Mouse (Mus musculus) midbrain, embryonic 12.5 days (tissue): ENCODE results near the gene Me1. TPM values are rescaled to one million over a fixed set of nuclear protein-coding genes. Genes with fewer than 3 reads are reported as not detected.
A peak's percentile ranks its signal among the peaks of the same experiment; 100 is the strongest.

Experiments used
- ATAC-seq: fragments of 200-750 bp; cut with Nextera tagmentation; 2 replicates; pipeline ENCODE4 v1.8.0; 2017; ENCODE audit warnings: low read depth, moderate TSS enrichment, moderate library complexity; ENCODE audit not compliant: low FRiP score
- H3K27ac ChIP-seq: fragments of 300-500 bp; sonication (generic); replicated peaks from 2 replicates; pipeline ENCODE4 v1.5.1; 2016; ENCODE audit warnings: mild to moderate bottlenecking
- H3K27me3 ChIP-seq: fragments of 300-500 bp; sonication (generic); 2 replicates; pipeline ENCODE4 v1.6.1; 2016; ENCODE audit warnings: mild to moderate bottlenecking
- H3K36me3 ChIP-seq: fragments of 300-500 bp; sonication (generic); 2 replicates; pipeline ENCODE4 v1.6.1; 2016
- H3K4me1 ChIP-seq: fragments of 300-500 bp; sonication (generic); 2 replicates; pipeline ENCODE4 v1.6.1; 2016
- H3K4me2 ChIP-seq: fragments of 300-500 bp; sonication (generic); replicated peaks from 2 replicates; pipeline ENCODE4 v1.6.1; 2016; ENCODE audit warnings: mild to moderate bottlenecking, moderate library complexity
- H3K4me3 ChIP-seq: fragments of 300-500 bp; sonication (generic); 2 replicates; pipeline ENCODE4 v1.5.1; 2016; ENCODE audit warnings: mild to moderate bottlenecking
- H3K9ac ChIP-seq: fragments of 300-500 bp; sonication (generic); replicated peaks from 2 replicates; pipeline ENCODE4 v1.6.1; 2016; ENCODE audit warnings: mild to moderate bottlenecking, moderate library complexity
- H3K9me3 ChIP-seq: fragments of 300-500 bp; sonication (generic); 2 replicates; pipeline ENCODE4 v1.6.1; 2016; ENCODE audit warnings: mild to moderate bottlenecking
- WGBS: fragments of 180-500 bp; shearing (Covaris S2); methylation state at CpG from one replicate; pipeline ENCODE4 v1.1.7; 2016; 5-methylcytosine and 5-hydroxymethylcytosine counted together
- polyA plus RNA-seq: library from polyadenylated mRNA; unstranded; fragments of >200 nt; fragmentation: Nextera tagmentation; extraction: Ambion mirVana; gene quantifications from 2 replicates; pipeline ENCODE4 v1.2.1, GENCODE M21; 2016

Me1 gene
- polyA plus RNA-seq, 1 experiment from 2014 or later = 17.1 TPM

DNA sequence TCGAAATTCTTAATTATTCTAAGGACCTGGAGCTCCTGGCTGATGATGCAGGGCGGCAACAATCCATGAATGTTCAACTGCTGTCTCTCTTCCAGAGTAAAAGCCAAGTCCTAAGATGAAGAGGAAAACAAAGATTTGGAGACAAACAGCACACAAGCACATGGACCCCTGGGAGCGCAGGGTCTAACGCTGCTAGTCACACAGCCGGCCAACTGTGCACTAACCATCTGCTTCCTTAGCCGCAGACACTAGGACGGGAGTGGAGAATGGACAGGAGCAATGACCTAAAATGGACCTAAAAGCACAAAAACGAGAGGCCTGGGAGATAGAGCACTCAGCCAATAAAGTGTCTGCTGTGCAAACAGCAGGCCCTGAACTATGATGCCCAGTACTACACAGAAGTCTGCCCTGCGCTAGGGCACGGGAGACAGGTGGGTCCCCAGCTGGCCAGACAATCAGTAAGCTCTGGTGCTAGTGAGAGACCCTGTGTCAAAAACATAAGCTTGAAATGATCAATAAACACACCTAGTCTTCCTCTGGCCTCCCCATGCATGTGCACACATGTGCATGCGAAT is 15.8 kb downstream of the Me1 start:
- 0 out of 2 replicates have a peak, but pooled peaks cover 4% of the 10 kb centered on the region for H3K4me1 ChIP-seq
- no peaks in the 10 kb centered on the region for H3K27me3 ChIP-seq
- no peak for ATAC-seq
- no peaks in the 10 kb centered on the region for H3K9me3 ChIP-seq
- H3K4me3 ChIP-seq = no peak overlapping the region
- no peak overlapping the region for H3K9ac ChIP-seq
- 86% methylated on average over 11 of the region's 11 CpGs for WGBS
- no peaks in the 10 kb centered on the region for H3K36me3 ChIP-seq
- H3K27ac ChIP-seq = no peak overlapping the region
- no peak overlapping the region for H3K4me2 ChIP-seq

- Histone ChIP-seq H3K4me1 (no peaks in the 10 kb centered on the region), H3K36me3 (no peaks in the 10 kb centered on the region), H3K4me2 (no peak overlapping the region), H3K9me3 (no peaks in the 10 kb centered on the region), H3K27ac (no peak overlapping the region), H3K4me3 (no peak overlapping the region), H3K9ac (no peak overlapping the region), H3K27me3 (0 out of 2 replicates have a peak, but pooled peaks cover 3% of the 10 kb centered on the region)
- 92% methylated on average over 3 of the region's 3 CpGs for WGBS
- no peak for ATAC-seq
These were observed 19.5 kb downstream of the Me1 start for GRCm38 (mm10) chr9:86676246-86676645.

DNA sequence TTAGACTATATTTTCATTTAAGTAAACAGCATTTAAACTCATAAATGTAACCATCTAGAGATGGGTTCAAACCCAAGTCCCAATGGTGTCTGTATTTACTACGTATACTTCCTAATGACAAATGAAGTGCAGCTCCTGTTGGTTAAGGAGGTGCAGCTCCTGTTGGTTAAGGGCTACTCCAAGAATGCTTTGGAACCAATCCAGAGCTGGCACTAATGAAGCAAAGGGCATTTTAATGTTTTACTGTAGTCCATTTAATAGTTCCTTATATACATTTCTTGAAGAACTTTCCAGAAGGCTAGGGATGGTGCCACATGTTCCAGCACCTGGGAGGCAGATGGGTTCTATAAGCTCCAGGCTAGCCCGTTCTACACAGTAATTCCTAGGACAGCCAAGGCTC is 20.3 kb downstream of the Me1 start:
- H3K4me1 ChIP-seq = no peaks in the 10 kb centered on the region
- no peaks in the 10 kb centered on the region for H3K9me3 ChIP-seq
- H3K36me3 ChIP-seq = no peaks in the 10 kb centered on the region
- no peak overlapping the region for H3K4me2 ChIP-seq
- no peak overlapping the region for H3K27ac ChIP-seq
- H3K27me3 ChIP-seq = 0 out of 2 replicates have a peak, but pooled peaks cover 3% of the 10 kb centered on the region
- H3K4me3 ChIP-seq = no peak overlapping the region
- H3K9ac ChIP-seq = no peak overlapping the region
- no peak for ATAC-seq
- 94% methylated on average over 2 of the region's 2 CpGs for WGBS

- no peaks in the 10 kb centered on the region for H3K9me3 ChIP-seq
These were observed 22.8 kb downstream of the Me1 start for GRCm38 (mm10) chr9:86672907-86673472.

DNA sequence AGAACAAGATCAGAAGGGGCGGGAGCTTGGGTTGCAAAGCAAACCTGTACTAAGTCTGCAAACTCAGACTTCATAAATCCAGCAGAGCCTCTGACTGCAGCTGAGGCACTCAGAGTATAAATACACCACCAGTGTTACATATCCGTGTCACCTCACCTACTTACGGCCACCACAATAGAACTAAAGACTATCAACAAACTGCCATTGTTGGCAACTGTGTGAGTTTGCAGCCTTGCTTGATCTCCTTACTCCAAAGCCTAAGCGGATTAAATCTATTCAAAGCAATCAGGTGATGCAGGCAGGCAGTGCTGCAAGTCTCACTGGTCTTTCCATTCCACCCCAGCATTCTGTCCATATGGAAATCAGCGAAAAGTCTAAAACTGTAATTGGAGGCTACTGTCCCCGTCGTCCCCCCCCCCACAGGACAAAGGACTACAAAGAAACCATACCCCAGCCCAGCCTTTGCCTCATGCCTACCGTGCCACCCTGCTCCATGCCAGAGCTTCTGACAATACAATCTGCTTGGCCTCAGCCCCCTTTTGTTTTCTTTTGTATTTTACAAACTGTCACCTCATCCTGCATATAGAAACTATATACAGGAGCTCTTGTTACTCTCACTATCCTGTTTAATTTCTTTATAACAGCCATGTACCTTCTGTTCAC is 27.0 kb downstream of the Me1 start:
- Histone ChIP-seq H3K36me3 (no peaks in the 10 kb centered on the region), H3K4me2 (no peak overlapping the region), H3K9me3 (no peaks in the 10 kb centered on the region), H3K4me3 (no peak overlapping the region), H3K27ac (peak overlapping the region; percentile 20; the same call in 1 of the 2 replicates), H3K9ac (no peak overlapping the region), H3K27me3 (0 out of 2 replicates have a peak, but pooled peaks cover 3% of the 10 kb centered on the region), H3K4me1 (peaks cover 8% of the 10 kb centered on the region)
- WGBS = 19% methylated on average over 8 of the region's 8 CpGs
- ATAC-seq = peak; percentile 64

More at GRCm38 (mm10) chr9:86672907-86673472, 22.8 kb downstream of the Me1 start:
- 0 out of 2 replicates have a peak, but pooled peaks cover 3% of the 10 kb centered on the region for H3K27me3 ChIP-seq
- 72% methylated on average over 5 of the region's 5 CpGs for WGBS
- no peak overlapping the region for H3K4me2 ChIP-seq
- H3K4me3 ChIP-seq = no peak overlapping the region
- H3K9ac ChIP-seq = no peak overlapping the region
- no peak overlapping the region for H3K27ac ChIP-seq
- H3K36me3 ChIP-seq = no peaks in the 10 kb centered on the region
- peaks cover 8% of the 10 kb centered on the region for H3K4me1 ChIP-seq
- no peak for ATAC-seq

DNA sequence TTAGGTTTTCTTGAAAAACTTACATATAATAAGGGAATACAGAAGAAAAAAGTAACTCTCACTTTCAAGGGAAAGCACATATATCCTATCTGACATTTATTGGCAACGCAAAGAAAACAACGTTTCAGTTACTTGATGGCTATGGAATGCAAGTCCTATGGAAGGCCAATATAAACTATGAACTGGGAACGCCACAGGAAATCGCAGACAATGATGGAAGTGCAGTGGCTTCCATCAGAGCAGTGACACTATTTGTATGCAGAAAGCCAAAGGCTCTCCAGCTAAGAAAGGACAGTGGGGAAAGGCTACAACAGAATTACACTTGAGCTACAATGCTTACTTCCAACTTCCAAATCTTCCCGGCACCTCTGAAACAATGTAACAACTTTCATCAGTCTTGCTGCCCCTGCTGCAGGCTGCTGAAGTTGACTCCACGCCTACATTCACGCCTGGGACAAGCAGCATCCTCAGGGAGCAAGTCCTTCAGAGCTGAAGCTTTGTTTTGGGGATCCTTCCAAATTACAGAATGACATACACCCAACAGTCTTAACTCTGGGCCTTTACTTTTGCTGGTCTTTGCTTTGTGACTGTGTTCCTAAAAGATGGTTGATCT is 28.5 kb downstream of the Me1 start:
- WGBS = 91% methylated on average over 7 of the region's 7 CpGs
- peaks cover 8% of the 10 kb centered on the region for H3K4me1 ChIP-seq
- 0 out of 2 replicates have a peak, but pooled peaks cover 3% of the 10 kb centered on the region for H3K27me3 ChIP-seq
- no peak overlapping the region for H3K4me3 ChIP-seq
- no peak for ATAC-seq
- H3K27ac ChIP-seq = no peak overlapping the region
- no peak overlapping the region for H3K9ac ChIP-seq
- no peak overlapping the region for H3K4me2 ChIP-seq
- no peaks in the 10 kb centered on the region for H3K9me3 ChIP-seq
- no peaks in the 10 kb centered on the region for H3K36me3 ChIP-seq

DNA sequence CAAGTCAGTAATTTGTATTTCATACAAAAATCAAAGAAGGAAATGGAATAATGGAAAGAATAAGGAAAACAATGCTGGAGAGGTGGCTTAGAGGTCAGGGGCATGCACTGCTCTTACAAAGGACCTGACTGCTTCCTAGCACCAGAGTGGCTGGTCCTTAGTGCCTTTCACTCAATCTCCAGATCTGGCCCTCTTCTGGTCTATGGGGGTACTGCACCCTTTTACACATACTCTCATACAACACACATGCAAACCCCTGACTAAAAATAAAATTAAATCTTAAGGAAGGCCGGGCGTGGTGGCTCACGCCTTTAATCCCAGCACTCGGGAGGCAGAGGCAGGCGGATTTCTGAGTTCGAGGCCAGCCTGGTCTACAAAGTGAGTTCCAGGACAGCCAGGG is 34.1 kb downstream of the Me1 start:
- no peaks in the 10 kb centered on the region for H3K4me1 ChIP-seq
- no peak overlapping the region for H3K9ac ChIP-seq
- 90% methylated on average over 6 of the region's 6 CpGs for WGBS
- no peaks in the 10 kb centered on the region for H3K27me3 ChIP-seq
- no peak overlapping the region for H3K4me2 ChIP-seq
- ATAC-seq = no peak
- H3K36me3 ChIP-seq = no peaks in the 10 kb centered on the region
- no peaks in the 10 kb centered on the region for H3K9me3 ChIP-seq
- no peak overlapping the region for H3K4me3 ChIP-seq
- H3K27ac ChIP-seq = no peak overlapping the region

DNA sequence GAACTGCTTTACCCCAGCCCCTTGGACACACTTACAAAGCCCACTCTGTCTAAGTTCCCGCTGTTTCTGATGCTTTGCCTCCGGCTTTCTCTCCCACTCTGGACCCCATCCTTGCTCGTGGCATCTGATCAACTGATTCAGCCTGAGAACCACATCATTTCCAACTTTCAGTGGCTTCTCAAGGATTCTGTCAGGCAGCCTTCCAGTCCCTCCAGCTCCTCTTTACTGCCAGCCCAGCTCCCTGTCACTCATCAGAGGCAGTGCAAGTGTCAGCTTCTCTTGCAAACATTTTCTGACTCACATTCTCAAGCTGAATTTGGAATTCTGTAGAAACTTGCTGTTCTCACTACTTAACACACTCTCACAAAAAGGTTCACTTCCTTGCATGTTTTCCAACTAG is 34.5 kb downstream of the Me1 start:
- Histone ChIP-seq H3K9ac (no peak overlapping the region), H3K4me3 (no peak overlapping the region), H3K9me3 (no peaks in the 10 kb centered on the region), H3K36me3 (no peaks in the 10 kb centered on the region), H3K4me2 (no peak overlapping the region), H3K27me3 (no peaks in the 10 kb centered on the region), H3K4me1 (no peaks in the 10 kb centered on the region), H3K27ac (no peak overlapping the region)
- ATAC-seq = no peak
- WGBS = 95% methylated on average over 3 of the region's 3 CpGs

DNA sequence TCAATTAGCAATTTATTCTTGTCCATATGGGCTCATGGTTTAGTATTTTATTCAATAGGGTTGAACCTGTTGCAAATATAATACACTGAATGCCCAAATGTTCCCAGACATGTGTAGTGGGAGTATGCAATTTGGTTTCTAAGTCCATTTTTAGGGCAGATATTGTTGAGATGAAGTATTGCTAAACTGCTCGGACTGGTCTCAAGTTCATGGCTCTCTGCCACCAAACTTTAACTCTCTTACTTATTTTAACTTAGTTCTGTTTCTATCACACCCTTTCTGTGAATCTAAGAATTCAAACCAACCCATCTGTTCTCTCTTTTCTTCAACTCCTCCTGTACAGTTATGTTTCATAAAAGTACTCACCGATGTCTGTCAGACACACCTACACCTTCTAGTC is 35.4 kb downstream of the Me1 start:
- Histone ChIP-seq H3K4me3 (no peak overlapping the region), H3K9ac (no peak overlapping the region), H3K27me3 (no peaks in the 10 kb centered on the region), H3K4me1 (no peaks in the 10 kb centered on the region), H3K36me3 (no peaks in the 10 kb centered on the region), H3K4me2 (no peak overlapping the region), H3K27ac (no peak overlapping the region), H3K9me3 (no peaks in the 10 kb centered on the region)
- ATAC-seq = no peak
- WGBS = 93% methylated on average over 2 of the region's 2 CpGs

DNA sequence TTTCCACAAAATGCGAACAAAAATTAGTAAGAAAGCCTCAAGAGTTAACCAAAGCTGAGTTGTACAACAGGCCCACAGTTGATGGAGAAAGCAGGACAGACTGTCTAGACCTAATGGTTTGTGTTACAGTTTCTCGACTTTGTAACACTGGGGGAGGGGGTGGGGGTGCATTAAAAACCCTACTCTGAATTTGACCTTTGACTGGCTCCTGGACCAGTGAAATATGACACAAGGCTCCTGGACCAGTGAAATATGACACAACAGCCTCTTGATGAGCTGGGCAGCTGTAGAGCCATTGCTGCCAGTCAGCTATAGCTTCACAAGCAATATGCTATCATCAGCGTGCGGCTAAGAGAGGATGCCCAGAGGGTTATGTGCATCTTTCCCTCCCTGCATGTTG is 37.4 kb downstream of the Me1 start:
- 90% methylated on average over 4 of the region's 4 CpGs for WGBS
- no peak overlapping the region for H3K4me3 ChIP-seq
- no peak overlapping the region for H3K27ac ChIP-seq
- H3K4me1 ChIP-seq = no peaks in the 10 kb centered on the region
- no peaks in the 10 kb centered on the region for H3K9me3 ChIP-seq
- no peak for ATAC-seq
- H3K4me2 ChIP-seq = no peak overlapping the region
- no peak overlapping the region for H3K9ac ChIP-seq
- H3K27me3 ChIP-seq = no peaks in the 10 kb centered on the region
- no peaks in the 10 kb centered on the region for H3K36me3 ChIP-seq

GRCm38 (mm10) chr9:86652194-86652593 is 43.6 kb downstream of the Me1 start:
- H3K9me3 ChIP-seq = no peaks in the 10 kb centered on the region
- no peak overlapping the region for H3K4me2 ChIP-seq
- H3K27ac ChIP-seq = no peak overlapping the region
- H3K4me1 ChIP-seq = no peaks in the 10 kb centered on the region
- H3K36me3 ChIP-seq = no peaks in the 10 kb centered on the region
- no peaks in the 10 kb centered on the region for H3K27me3 ChIP-seq
- no peak for ATAC-seq
- no peak overlapping the region for H3K4me3 ChIP-seq
- H3K9ac ChIP-seq = no peak overlapping the region
- WGBS = 77% methylated on average over 1 of the region's 1 CpGs

GRCm38 (mm10) chr9:86651254-86651653 is 44.5 kb downstream of the Me1 start:
- Histone ChIP-seq H3K9me3 (no peaks in the 10 kb centered on the region), H3K27me3 (no peaks in the 10 kb centered on the region), H3K4me3 (no peak overlapping the region), H3K27ac (no peak overlapping the region), H3K36me3 (no peaks in the 10 kb centered on the region), H3K9ac (no peak overlapping the region), H3K4me1 (no peaks in the 10 kb centered on the region), H3K4me2 (no peak overlapping the region)
- WGBS = 77% methylated on average over 3 of the region's 3 CpGs
- peak; percentile 62; the same call in 1 of the 2 replicates for ATAC-seq
